Mouse (Mus musculus) right cerebral cortex, postnatal 36 days (tissue): ENCODE results near the gene Dock1.

ENCODE experiments used
- DNase-seq, 2 experiments: peaks; one replicate each; pipeline ENCODE4 v3.0.0; 2022; ENCODE audit warnings: low spot score in 2 of 2, mixed read lengths in 1 of 2

Gene Dock1

DNA sequence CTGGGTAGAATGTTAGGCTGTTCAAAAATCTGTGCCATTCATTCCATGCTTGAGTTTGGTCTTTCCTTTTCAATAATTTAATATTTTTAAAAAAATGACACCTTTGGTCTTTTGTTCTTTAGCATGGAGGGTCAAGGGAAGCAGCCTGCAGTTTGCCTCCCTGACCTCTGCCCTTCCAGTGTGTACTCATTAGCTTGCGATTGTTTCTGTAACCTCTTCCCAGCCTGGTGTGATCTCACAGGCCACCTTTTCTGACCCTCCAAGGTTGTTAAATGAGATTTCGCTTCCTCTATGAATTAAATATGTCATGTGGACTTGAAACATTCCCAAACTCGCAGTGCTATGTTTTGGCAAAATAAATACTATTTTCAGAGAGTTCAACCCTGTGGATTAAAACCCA, 151.6 kb downstream of the Dock1 start:
- DNase-seq, result no peak

DNA sequence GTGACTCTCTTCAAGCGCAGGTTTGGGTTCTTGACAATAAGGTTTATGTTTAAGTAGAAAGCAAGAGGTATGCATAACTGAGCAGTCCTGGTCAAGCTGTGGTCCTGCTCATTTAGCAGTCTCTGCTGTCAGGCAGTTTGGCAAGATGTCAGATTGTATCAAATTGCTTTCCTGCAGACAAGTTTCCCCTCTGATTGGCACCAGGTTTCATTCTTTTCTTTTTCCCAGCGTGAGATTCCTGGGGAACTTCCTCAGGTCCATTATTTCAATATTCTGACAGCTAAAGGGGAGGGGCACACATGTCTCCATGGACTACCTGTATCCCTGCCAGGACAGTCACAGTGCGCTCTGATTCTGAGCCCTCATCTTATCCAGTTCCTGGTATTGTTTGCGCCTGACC, 153.4 kb downstream of the Dock1 start:
- DNase-seq, result no peak

DNA sequence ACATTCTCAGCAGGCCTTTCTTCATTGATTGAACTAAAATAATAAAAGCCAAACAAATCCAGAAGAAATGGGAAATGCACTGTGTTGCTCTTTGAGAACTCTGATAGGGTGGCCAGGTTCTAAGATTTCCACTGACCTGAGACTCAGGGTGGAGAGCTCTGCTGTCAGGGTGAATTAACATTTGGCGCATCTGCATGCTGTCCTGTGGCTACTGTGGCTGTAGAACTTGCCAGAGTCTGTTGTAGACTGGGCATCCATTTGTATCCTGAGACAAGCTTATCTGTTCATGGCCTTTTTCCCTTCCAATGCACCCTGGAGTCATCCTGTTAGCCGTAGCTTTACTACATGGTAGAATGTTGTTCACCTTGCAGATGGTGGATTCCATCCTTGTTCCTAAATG, 169.6 kb downstream of the Dock1 start:
- DNase-seq, result no peak

DNA sequence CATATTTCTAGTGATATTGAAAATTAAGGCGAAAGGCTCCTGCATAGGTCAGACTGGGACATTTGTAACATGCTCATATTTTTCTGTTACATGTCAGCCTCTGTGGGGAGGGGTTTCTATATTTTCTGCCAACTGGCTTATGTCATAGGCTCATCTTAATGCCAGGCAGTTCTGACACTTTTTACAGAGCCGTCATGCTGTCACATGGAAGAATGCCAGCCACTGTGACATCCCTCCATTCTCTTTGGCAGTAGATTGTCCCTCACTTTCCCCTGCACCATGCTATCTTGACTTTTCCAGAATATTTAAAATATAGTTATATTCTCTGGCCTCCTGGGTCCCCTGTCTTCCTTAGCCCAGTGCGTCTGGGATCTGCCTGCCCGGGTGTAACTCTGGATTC, 172.3 kb downstream of the Dock1 start:
- no peak for DNase-seq

DNA sequence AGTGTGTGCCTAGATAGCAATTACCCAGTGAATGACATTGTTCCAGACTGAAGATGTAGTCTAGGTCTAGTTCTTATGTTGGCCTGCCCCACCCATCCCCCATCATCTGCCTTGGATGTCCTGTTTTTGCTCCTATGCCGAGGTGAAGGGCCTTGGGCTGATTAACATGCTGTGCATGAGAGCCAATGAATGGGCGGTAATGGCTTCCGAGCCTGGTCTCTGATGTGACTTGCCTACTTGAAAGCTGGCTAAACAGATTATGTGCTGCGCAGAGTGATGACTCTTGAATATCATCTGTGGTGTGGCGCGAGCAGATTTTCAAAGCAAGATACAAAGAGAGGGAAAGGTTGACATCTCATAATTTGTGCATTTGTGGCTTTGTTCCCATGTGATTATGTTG, 191.5 kb downstream of the Dock1 start:
- no peak for DNase-seq

DNA sequence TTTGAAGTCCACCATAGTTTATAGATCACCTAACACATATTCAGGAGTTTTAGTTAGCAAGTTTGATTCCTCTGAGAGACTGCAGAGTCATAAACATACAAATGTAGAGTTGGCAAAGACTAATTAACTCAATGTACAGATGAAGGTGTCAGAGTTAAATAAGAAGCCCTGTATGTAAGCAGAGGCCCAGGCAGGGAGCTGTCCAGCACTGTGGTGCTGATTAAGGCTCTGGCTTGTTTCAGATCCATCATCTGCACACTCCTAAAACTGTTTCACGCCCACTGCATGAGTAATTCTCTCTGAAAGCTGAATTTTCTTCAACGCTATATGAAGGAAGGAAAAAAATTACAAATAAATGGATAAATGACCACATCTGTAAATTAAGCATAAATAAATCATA, 193.7 kb downstream of the Dock1 start:
- no peak for DNase-seq

DNA sequence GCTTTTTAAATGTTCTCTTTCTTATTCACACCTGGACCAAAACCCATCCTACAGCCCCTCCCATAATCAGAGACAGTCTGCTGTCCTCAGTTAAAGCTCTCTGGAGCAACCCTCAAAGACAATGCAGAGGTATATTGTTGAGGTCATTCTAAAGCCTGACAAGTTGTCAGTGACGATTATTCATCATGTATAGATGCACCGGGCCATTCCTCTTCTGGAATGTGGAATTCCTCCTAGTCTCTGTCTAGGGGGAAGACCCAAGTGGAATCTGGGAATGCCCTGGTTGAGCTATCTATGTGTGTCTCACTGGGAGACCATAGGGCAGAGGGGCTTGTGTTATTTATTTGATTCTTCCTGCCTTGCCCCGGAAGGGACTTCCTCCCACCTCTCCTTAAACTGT, 202.1 kb downstream of the Dock1 start:
- no peak for DNase-seq

DNA sequence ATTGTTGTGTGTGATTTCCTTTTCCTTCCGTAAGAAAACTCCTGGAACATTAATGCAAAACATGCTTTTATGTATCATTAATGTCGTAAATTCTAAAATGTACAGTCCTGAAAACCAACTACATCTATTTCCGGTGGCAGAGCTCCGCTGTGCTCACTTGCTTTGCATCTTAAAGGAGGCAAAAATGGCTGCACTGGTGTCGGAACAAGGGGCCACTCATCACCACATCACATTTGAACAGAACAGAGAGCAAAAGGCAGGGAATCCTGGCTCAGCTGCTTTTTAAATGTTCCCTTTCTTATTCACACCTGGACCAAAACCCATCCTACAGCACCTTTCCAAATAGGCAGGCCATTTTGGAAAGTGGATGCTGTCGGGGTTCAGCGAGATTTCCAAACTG, 202.5 kb downstream of the Dock1 start:
- no peak for DNase-seq

DNA sequence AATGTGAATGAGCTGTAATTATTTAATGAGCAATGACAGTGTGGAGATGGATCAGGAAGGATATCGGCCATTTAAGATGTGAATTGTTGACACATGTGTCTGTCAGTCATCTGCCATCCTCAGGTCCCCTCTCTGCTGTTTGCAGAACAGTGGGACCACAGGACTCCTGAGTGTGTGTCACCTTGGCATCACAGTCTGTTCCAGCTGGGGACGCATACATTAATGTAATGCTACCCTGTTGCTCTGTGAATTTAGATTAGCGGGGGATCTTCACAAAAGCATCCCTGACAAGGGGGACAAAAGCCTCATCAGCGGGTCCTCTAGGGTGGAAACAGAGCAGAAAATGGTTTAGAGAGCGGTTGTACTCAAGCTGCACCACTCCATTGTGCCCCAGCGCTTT, 208.5 kb downstream of the Dock1 start:
- no peak for DNase-seq

DNA sequence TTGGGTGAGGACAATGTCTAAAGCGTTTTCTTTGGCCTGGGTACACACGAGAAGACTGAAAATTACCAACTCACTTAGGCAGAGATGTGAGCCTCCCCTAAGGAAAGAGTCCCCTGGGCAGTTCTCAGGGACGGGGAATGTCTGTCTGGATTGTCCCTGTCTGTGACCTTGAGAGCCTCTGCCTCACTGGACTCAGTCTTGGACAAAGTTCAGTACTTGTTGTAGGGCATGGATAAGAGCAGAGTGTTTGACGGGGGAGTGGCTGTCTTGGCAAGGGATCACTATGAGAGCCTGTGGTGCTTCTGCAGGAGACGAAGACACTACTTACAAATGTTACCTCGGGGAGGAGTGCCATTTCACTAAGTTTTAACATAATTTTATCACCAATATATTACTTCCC, 210.0 kb downstream of the Dock1 start:
- no peak for DNase-seq

DNA sequence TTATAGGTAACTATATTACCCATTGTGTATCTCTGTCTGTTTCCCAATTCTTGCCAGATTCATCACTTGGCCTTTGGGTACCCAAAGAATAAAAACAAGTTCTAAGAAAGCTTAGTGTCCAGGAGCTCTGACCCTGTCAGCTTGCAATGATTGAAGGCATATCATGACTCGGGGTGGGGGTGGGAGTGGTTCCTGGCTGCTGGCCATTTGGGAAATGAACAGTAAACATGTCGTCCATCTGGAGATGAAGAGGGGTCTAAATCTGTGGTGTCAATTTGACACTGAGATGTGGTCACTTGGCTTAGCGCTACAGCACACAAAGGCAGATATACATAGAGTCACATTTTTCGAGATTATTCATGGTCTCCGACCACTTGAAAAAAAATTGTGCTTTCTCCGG, 213.1 kb downstream of the Dock1 start:
- DNase-seq, result no peak

DNA sequence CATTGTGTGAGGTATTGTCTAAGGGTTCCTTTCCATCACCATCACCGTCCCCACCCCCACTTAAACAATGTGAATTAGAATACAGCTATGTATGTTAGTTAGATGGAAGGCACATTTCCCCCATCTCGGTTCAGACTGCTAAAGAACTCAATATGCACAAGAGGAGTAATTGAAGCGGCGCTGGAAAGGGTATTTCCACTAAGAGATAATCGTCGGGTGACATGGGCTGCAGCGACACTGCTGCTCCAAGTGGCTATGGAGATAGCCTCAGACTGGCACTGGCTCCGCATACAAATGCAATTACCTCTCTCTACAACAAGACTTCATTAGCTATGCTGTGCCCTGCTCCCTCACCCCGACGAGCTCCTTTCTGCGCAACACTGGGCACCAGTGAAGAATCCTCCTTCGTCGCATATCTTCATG, 222.0 kb downstream of the Dock1 start:
- no peak for DNase-seq

DNA sequence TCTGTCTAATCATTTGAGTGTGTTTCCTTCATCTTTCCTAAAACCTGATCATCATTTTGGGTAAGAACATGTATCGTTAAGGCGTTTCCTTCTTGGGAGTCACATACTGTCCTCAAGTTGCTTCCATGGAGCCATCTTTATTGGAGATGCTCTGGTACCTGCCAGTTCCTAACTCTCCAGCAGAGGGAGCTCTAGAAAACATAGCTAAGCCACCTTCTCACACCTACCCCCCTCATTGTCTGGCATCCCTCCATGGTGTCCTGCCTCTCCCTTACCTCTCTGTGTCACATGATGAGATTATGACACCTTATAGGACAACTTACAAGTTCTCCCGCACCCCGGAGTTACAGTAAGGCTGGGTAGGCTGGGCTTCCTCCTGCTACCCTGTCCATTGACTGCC, 222.5 kb downstream of the Dock1 start:
- no peak for DNase-seq

DNA sequence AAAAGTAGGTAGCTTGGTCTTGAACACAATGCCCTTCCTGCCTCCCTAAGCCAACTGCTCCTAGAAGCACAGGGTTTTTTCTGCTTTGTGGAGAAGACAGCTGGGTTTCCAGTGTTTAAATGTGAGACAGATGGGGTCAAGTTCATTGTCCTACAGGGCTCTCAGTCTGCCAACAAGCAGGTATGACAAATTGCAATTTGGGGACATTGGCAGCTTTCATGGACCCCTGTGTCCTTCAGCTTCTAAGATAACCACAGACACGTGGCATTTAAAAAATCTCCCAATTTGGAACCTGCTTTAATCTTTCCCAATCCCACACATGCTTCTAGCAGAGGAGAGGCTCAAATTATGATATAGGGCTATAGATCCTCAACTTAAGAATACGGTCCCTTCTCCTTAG, 224.2 kb downstream of the Dock1 start:
- DNase-seq, result no peak

DNA sequence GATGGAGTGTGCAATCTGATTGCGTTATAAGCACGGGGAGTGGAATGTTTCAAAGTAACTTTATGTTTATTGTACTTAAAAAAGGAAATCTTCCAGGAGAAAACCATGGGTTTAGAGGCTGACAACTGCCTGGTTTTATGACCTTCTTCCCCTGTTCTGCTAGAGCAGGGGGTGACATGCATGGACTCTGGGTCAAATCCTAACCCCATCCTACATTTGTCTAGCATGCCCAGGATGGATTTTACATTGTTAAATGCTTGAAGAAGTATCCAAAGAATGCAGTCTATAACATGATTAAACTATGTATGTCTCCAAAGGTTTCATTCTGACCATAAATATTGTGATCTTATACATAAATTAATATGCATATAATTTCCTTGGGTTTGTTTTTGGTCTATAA, 229.0 kb downstream of the Dock1 start:
- no peak for DNase-seq

DNA sequence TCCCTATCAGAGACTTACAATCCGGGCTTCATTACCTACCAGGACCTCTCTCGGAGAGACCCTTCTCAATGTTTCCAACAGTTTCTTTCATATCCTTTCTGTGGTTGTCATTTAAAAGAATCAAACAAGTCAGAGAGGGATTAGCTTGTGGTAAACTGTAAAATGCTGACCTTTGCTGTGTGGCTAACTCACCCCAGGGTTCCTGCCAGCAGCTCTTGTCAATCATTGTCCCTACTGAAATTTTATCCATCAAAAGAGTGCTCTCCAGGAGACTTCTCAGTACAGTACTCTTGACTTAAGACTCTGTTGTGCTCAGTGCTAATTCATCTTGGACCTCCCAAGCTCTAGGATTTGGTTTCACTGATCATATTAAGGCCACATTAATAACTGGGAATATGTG, 231.5 kb downstream of the Dock1 start:
- no peak for DNase-seq

DNA sequence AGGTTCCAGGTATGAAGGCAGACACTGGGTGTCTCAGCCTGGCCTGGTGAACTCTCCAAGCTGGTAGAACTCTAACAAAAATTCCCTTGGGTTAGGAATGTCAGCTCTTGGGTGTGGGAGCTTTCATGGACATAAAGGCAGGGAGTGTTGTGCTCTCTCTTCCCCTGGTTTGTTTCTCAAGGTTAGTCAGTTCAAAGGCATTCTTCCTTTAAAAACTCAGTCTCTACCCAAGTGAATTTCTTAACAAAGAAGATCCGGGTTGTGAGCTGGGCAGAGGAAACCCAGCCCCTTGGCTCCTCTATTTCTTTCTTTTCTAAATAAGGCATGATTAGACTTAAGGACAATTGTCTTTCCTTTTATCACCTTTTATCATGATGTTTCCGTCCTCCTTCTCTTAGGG, 261.4 kb downstream of the Dock1 start:
- no peak for DNase-seq

DNA sequence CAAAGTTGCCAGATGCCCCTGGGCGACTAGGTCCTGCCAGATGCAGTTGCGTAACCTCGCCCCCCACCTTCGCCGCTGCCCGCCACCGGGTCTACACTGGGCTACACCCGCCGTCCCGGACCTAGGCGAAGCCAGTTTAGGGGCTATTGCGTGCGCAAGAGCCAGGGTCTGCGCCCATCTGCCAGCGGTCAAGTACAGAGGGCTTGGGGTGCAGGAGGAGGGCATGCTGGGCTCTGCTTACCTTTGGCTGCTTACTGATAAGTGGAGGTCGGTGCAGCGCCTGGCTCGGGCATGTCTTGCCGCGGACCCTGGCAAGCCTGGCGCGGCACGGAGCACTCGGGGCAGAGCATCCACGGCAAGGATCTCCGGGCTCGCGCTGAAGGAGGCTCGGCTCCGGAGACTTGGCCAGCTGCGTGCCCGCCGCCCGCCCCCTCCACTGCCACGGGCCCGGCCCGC, 267.0 kb downstream of the Dock1 start:
- no peak for DNase-seq

DNA sequence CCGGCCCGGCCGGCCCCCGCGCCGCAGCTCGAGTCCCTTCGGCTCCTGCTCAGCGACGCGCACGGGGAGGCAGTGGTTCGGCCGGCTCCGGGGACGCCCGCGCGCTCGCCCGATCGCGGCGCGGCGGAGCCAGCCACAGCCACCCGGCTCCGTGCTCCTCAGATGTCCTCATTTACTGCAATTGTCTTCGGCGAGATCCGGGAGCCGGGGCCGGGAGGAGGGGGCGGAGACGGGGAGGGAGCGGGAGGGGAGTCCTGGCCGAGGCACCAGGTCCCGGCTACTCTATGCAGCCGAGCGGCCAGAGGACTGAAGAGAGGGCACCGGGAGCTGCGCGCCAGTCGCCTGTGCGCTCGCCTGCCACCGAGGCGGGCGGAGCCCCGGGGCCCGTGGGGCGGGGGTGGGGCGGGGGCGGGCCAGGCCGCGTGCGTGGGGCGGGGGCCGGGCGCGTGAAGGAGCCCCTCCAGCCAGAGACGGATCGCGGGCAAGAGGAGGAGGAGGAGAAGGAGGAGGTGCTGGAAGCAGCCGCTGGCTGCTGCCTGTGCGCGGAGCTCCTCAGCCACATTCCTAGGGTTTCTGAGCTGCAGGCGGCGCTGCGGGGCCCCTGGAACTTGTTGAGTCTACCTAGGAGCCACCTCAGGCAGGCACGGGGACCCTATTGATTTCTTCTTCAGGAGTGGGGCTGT, 267.6 kb downstream of the Dock1 start, which contains the start of gene Fam196a:
TSS of gene Fam196a (minus strand) at position 504 of the 683 bp plus-strand sequence.
- peak; percentile 66 to 79 for DNase-seq

DNA sequence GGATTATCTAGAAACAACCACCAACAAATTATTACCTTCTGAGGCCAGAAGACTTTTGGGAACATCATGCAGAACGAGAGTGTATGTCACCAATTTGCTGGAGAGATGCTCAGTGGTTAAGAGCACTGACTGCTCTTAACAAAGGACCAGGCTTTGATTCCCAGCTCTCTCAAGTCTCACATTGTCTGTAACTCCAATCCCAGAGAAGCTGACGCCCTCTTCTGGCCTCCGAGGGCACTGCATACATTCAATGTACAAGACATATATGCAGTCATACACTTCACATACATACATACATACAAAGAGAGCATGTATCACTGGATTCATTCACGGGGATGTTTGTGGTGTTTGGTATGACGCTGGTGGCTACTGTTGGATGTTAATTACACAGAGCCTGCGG, 271.4 kb downstream of the Dock1 start:
- no peak for DNase-seq

DNA sequence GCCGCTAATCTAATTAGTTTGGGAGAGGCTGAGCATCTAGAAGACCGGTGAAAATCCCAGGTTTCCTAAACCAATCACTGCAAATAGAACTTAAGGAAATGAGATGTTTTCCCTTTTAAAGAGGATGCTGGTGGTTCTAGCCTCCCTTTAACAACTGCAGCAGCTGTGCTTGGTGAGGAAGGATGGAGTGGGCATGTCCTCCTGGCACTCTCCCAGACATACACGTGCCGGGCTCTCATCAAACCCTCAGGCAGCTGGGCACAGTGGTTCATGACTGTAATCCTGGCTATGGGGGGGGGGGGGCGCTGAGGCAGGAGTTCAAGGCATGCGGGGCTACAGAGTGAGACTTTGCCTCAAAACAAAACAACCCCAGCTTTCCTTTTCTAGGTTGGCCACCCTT, 272.6 kb downstream of the Dock1 start:
- no peak for DNase-seq

DNA sequence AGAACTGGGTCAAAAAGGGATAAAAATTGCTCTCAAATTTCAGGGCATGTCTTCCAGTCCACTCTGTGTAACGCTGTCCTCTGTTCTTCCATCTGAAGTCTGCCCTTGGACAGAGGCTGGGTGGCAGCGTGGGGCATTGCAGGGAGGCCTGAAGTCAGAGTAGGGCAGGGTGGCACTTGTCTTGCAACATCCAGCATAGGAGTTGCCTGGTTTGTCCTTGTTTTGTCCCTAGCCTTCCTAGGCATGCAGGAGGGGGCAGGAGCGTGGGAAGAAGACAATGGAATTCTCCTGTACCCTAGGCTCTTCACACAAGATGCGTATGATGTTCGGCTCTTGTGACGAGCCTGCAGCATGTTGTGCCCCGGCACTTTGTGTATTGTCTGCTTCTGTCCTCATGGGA, 273.2 kb downstream of the Dock1 start:
- DNase-seq, result no peak

DNA sequence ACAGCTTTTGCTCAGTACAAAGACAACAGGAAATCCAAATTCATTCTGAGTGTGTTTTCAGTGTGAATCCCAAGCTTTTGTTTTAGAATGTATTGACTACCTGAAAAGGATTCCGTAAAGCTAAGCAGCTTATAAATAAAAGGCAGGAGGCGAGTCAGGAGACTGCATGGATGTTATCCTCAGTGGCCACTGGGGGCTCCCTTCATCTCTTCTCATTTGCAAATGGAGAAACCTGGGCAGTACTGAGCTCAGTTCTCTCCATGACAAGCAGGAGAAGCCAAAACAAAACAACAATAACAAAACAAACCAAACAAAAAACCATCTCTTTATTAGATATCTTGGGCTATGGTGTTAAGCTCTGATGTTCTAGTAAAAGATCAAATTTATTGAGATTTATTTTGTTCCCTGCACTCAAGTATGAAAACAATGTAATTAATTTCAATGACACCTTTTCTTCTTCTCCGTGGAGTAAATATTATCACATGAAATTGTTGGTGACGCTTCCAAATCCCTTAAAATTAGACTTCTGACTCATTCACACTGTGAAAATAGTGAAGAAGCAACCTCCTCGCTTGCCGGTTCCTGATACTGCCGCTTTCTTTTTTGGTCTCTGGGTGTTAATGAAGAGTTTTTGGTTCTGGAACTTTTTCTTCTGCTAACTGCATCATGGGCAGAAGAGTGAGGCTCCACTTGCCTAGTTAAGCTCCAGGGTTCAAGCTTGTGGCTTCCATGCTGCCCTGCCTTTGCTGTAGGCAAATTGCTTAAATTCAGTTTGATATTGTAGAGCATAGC, 275.7 kb downstream of the Dock1 start:
- DNase-seq, result no peak
